Mouse (Mus musculus): ENCODE data around the gene Ahnak.
"Not testable (repeated sequence)": the region's sequence is repeated elsewhere in the genome, so short reads cannot be mapped to it uniquely, and the experiment has no call there.

The Ahnak gene

GRCm38 (mm10) chr19:9117275-9117674, 128.2 kb downstream of the Ahnak start:
- in situ Hi-C loops (cut with MboI; ENCODE audit: low sequenced_read_pairs): loop anchor here (10.0 kb wide), 1 partner anchor 272 kb away; no protein-coding TSS in a partner anchor

DNA sequence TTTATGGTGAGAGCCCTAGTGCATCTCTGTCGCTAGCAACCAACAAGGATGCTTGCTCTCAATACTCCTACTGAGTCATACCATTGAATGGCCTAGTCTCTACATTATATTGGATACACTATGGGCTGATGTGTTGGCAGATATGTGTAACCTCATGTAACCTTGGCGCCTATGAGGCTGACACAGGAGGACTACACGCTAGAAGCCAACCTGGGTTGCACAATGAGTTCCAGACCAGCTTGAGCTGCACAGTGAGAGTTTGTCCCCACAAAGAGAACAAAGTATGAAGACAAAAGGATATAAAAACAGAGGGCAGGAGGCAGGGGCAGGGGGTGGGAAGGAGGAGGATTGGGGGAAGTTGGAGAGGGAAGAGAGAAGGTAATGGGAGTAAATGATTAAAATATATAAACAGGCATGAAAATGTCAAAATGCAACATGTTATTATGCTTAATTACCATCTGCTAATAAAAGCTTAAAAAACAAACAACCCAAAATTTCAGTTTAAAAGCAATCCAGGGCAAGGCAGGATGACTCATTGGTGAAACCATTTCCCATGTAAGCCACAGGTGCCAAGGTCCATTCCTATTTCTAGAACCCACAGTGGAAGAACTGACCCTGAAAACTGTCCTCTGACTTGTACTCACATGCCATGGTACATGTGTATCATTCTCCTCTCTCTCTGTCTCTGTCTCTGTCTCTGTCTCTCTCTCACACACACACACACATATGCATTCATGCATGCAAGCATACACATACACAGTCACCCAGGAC, 130.8 kb downstream of the Ahnak start:
- in situ Hi-C loops (cut with MboI; ENCODE audit: low sequenced_read_pairs): loop anchor here (10.0 kb wide), 1 partner anchor 275 kb away; no protein-coding TSS in a partner anchor

DNA sequence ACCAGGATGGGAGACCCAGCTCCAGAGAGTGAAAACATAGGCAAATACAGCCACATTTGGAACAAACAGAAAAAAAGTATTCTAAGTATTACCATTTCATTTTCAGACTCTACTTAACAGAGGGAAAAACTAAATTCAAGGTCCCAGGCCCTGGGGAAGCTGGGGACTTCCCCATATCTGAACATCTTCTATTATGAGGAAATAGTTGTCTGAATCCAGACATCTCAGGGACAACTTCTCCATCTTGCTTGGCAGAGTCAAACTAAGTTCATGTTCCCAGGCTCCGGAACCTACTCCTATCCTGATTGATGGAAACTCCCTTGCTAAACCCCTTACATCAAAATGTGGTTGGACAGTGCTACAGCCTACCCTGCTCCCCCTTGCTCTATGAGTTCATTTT, 133.3 kb downstream of the Ahnak start:
- in situ Hi-C loops (cut with MboI; ENCODE audit: low sequenced_read_pairs): no loop called here

GRCm38 (mm10) chr19:9123986-9124385, 134.9 kb downstream of the Ahnak start:
- in situ Hi-C loops (cut with MboI; ENCODE audit: low sequenced_read_pairs): not testable (repeated sequence)

Data from CH12F3 (cell line).